Comparison of ENCODE assay signal across 8 mouse cellular contexts in genomic region chr8:84784681-84785505, GRCm38 (mm10). TPM values are rescaled to one million over a fixed set of nuclear protein-coding genes. Genes with fewer than 3 reads are reported as not detected.
A peak's percentile ranks its signal among the peaks of the same experiment; 100 is the strongest.
DNase-seq lines count a peak whose midpoint lies in the region; ATAC-seq and TF ChIP-seq lines count a peak whose summit lies in the region.

No protein-coding gene starts in this region.

- no peak for TF ChIP-seq CTCF in lung, embryonic 14.5 days (IDR thresholded peaks at IDR 0.05; ENCODE audit: low read depth)

- ATAC-seq in lung, embryonic 14.5 days (ENCODE audit: insufficient read depth), result no peak; the same call in 1 of the 2 replicates
- no peak for ATAC-seq in hindbrain, embryonic 12.5 days (ENCODE audit: low FRiP score)
- ATAC-seq in neural tube, embryonic 15.5 days (ENCODE audit: low FRiP score), result peak; percentile 18; the same call in 1 of the 2 replicates
- no peak for ATAC-seq in kidney, embryonic 14.5 days (ENCODE audit: low FRiP score, low TSS enrichment)

- no peaks in the 10 kb centered on the region for H3K9me3 ChIP-seq in lung, embryonic 14.5 days (ENCODE audit: low read depth, low read length)
- H3K9me3 ChIP-seq in hindbrain, embryonic 12.5 days (replicated peaks), result no peaks in the 10 kb centered on the region
- H3K9me3 ChIP-seq in neural tube, embryonic 15.5 days (replicated peaks), result no peaks in the 10 kb centered on the region
- H3K9me3 ChIP-seq in kidney, embryonic 14.5 days (ENCODE audit: control insufficient read depth, low read length), result no peaks in the 10 kb centered on the region

- H3K4me1 ChIP-seq in lung, embryonic 14.5 days (ENCODE audit: insufficient read depth), result peaks cover 43% of the 10 kb centered on the region
- peaks cover 39% of the 10 kb centered on the region for H3K4me1 ChIP-seq in hindbrain, embryonic 12.5 days
- H3K4me1 ChIP-seq in neural tube, embryonic 15.5 days, result peaks cover 79% of the 10 kb centered on the region
- H3K4me1 ChIP-seq in kidney, embryonic 14.5 days (ENCODE audit: control insufficient read depth, insufficient read depth, low read length), result peaks cover 8% of the 10 kb centered on the region; the same call in 1 of the 2 replicates

- 10% methylated on average over 48 of the region's 48 CpGs for WGBS in lung, embryonic 14.5 days
- WGBS in hindbrain, embryonic 12.5 days, result 2% methylated on average over 48 of the region's 48 CpGs
- 4% methylated on average over 48 of the region's 48 CpGs for WGBS in neural tube, embryonic 15.5 days
- WGBS in kidney, embryonic 14.5 days, result 1% methylated on average over 48 of the region's 48 CpGs

- peak; percentile 23 for DNase-seq in lung, embryonic 14.5 days
- no peak for DNase-seq in lung, postnatal 36 days
- peak; percentile 64 to 75 for DNase-seq in cerebellum, postnatal 25 days
- no peak for DNase-seq in T-cell, adult 2 months (ENCODE audit: low spot score)
- DNase-seq in thymus, postnatal 0 days (ENCODE audit: low spot score), result no peak

- H3K27ac ChIP-seq in lung, embryonic 14.5 days (ENCODE audit: low read depth), result no peak overlapping the region
- H3K27ac ChIP-seq in hindbrain, embryonic 12.5 days, result no peak overlapping the region
- H3K27ac ChIP-seq in neural tube, embryonic 15.5 days (replicated peaks), result peak overlapping the region; percentile 41; the same call in 1 of the 2 replicates
- H3K27ac ChIP-seq in kidney, embryonic 14.5 days (ENCODE audit: low read depth, low read length), result no peak overlapping the region

- peak overlapping the region; percentile 50 for H3K4me2 ChIP-seq in lung, embryonic 14.5 days
- 0 out of 2 replicates have a peak overlapping the region, but pooled peaks have one; percentile 19 for H3K4me2 ChIP-seq in hindbrain, embryonic 12.5 days (replicated peaks)
- H3K4me2 ChIP-seq in neural tube, embryonic 15.5 days, result peak overlapping the region; percentile 48
- no peak overlapping the region for H3K4me2 ChIP-seq in kidney, embryonic 14.5 days (replicated peaks; ENCODE audit: low read depth, low read length)

- H3K9ac ChIP-seq in lung, embryonic 14.5 days, result peak overlapping the region; percentile 3; the same call in 1 of the 2 replicates
- H3K9ac ChIP-seq in hindbrain, embryonic 12.5 days, result 0 out of 2 replicates have a peak overlapping the region, but pooled peaks have one; percentile 8
- H3K9ac ChIP-seq in neural tube, embryonic 15.5 days (replicated peaks), result 0 out of 2 replicates have a peak overlapping the region, but pooled peaks have one; percentile 7
- H3K9ac ChIP-seq in kidney, embryonic 14.5 days (ENCODE audit: low read depth, low read length), result no peak overlapping the region

- H3K4me3 ChIP-seq in lung, embryonic 14.5 days (ENCODE audit: low read depth, low read length), result peak overlapping the region; percentile 24
- H3K4me3 ChIP-seq in hindbrain, embryonic 12.5 days, result peak overlapping the region; percentile 15; the same call in 1 of the 2 replicates
- peak overlapping the region; percentile 20 for H3K4me3 ChIP-seq in neural tube, embryonic 15.5 days (replicated peaks)
- no peak overlapping the region for H3K4me3 ChIP-seq in kidney, embryonic 14.5 days (ENCODE audit: low read length)

- no peaks in the 10 kb centered on the region; the same call in 1 of the 2 replicates for H3K36me3 ChIP-seq in lung, embryonic 14.5 days (ENCODE audit: insufficient read depth)
- no peaks in the 10 kb centered on the region for H3K36me3 ChIP-seq in hindbrain, embryonic 12.5 days
- H3K36me3 ChIP-seq in neural tube, embryonic 15.5 days, result no peaks in the 10 kb centered on the region
- H3K36me3 ChIP-seq in kidney, embryonic 14.5 days (ENCODE audit: control insufficient read depth, insufficient read depth, low read length), result no peaks in the 10 kb centered on the region

- peaks cover 88% of the 10 kb centered on the region for H3K27me3 ChIP-seq in lung, embryonic 14.5 days (ENCODE audit: insufficient read depth, low read length)
- H3K27me3 ChIP-seq in hindbrain, embryonic 12.5 days, result peaks cover 100% of the 10 kb centered on the region
- H3K27me3 ChIP-seq in neural tube, embryonic 15.5 days (replicated peaks), result peaks cover 84% of the 10 kb centered on the region
- H3K27me3 ChIP-seq in kidney, embryonic 14.5 days (ENCODE audit: control insufficient read depth, insufficient read depth, low read length), result peaks cover 98% of the 10 kb centered on the region

RNA-seq across cellular contexts. Expression of gene Nfix, which starts 15.3 kb away (rescaled TPM):
- polyA plus RNA-seq in lung, embryonic 14.5 days (2014; fragmentation: Nextera tagmentation; extraction: Ambion mirVana), result 42.3 and 44.1 TPM in 2 replicates
- 11.6 and 14.2 TPM in 2 replicates for polyA plus RNA-seq in hindbrain, embryonic 12.5 days (2016; fragmentation: Nextera tagmentation; extraction: Ambion mirVana)
- 60.3 and 70.5 TPM in 2 replicates for polyA plus RNA-seq in neural tube, embryonic 15.5 days (2015; fragmentation: Nextera tagmentation; extraction: Ambion mirVana)
- 9.4 and 10.9 TPM in 2 replicates for polyA plus RNA-seq in kidney, embryonic 14.5 days (2014; fragmentation: Nextera tagmentation; extraction: Ambion mirVana)
- polyA plus RNA-seq in thymus, postnatal 0 days (2015; fragmentation: Nextera tagmentation; extraction: Ambion mirVana), result 7.2 and 11.7 TPM in 2 replicates

RNA-seq across cellular contexts. Expression of gene Dand5, which starts 37.7 kb away (rescaled TPM):
- 4.5 and 4.6 TPM in 2 replicates for polyA plus RNA-seq in lung, embryonic 14.5 days (2014; fragmentation: Nextera tagmentation; extraction: Ambion mirVana)
- 6.6 and 7.1 TPM in 2 replicates for polyA plus RNA-seq in hindbrain, embryonic 12.5 days (2016; fragmentation: Nextera tagmentation; extraction: Ambion mirVana)
- 15.7 and 17.2 TPM in 2 replicates for polyA plus RNA-seq in neural tube, embryonic 15.5 days (2015; fragmentation: Nextera tagmentation; extraction: Ambion mirVana)
- 5.9 and 6.0 TPM in 2 replicates for polyA plus RNA-seq in kidney, embryonic 14.5 days (2014; fragmentation: Nextera tagmentation; extraction: Ambion mirVana)
- 4.0 and 4.4 TPM in 2 replicates for polyA plus RNA-seq in thymus, postnatal 0 days (2015; fragmentation: Nextera tagmentation; extraction: Ambion mirVana)

RNA-seq across cellular contexts. Expression of gene Gadd45gip1, which starts 46.4 kb away (rescaled TPM):
- 44.2 and 45.0 TPM in 2 replicates for polyA plus RNA-seq in lung, embryonic 14.5 days (2014; fragmentation: Nextera tagmentation; extraction: Ambion mirVana)
- 35.7 and 38.6 TPM in 2 replicates for polyA plus RNA-seq in hindbrain, embryonic 12.5 days (2016; fragmentation: Nextera tagmentation; extraction: Ambion mirVana)
- polyA plus RNA-seq in neural tube, embryonic 15.5 days (2015; fragmentation: Nextera tagmentation; extraction: Ambion mirVana), result 44.3 and 45.1 TPM in 2 replicates
- polyA plus RNA-seq in kidney, embryonic 14.5 days (2014; fragmentation: Nextera tagmentation; extraction: Ambion mirVana), result 49.2 and 54.2 TPM in 2 replicates
- polyA plus RNA-seq in thymus, postnatal 0 days (2015; fragmentation: Nextera tagmentation; extraction: Ambion mirVana), result 56.4 and 57.4 TPM in 2 replicates

RNA-seq across cellular contexts. Expression of gene Rad23a, which starts 55.6 kb away (rescaled TPM):
- 118 and 123 TPM in 2 replicates for polyA plus RNA-seq in lung, embryonic 14.5 days (2014; fragmentation: Nextera tagmentation; extraction: Ambion mirVana)
- polyA plus RNA-seq in hindbrain, embryonic 12.5 days (2016; fragmentation: Nextera tagmentation; extraction: Ambion mirVana), result 88.8 and 101 TPM in 2 replicates
- polyA plus RNA-seq in neural tube, embryonic 15.5 days (2015; fragmentation: Nextera tagmentation; extraction: Ambion mirVana), result 71.3 and 98.0 TPM in 2 replicates
- polyA plus RNA-seq in kidney, embryonic 14.5 days (2014; fragmentation: Nextera tagmentation; extraction: Ambion mirVana), result 124 and 125 TPM in 2 replicates
- polyA plus RNA-seq in thymus, postnatal 0 days (2015; fragmentation: Nextera tagmentation; extraction: Ambion mirVana), result 120 and 141 TPM in 2 replicates

Comparison
In these comparisons a context has a peak if more than half of its experiments do, and no peak if none do; other contexts are left out.
1. DNase-seq: peak in lung, embryonic 14.5 days (single experiment) and cerebellum, postnatal 25 days (2 of 2); none in lung, postnatal 36 days (single experiment), T-cell, adult 2 months (single experiment) and thymus, postnatal 0 days (single experiment).